Mouse (Mus musculus): ENCODE measurements at regions not wholly inside any gene's neighbourhood (a gene's known extent, or its start where the extent isn't known, plus 50 kb on each side); places are given as distances from the start of the nearest gene placed in this dataset.

DNA sequence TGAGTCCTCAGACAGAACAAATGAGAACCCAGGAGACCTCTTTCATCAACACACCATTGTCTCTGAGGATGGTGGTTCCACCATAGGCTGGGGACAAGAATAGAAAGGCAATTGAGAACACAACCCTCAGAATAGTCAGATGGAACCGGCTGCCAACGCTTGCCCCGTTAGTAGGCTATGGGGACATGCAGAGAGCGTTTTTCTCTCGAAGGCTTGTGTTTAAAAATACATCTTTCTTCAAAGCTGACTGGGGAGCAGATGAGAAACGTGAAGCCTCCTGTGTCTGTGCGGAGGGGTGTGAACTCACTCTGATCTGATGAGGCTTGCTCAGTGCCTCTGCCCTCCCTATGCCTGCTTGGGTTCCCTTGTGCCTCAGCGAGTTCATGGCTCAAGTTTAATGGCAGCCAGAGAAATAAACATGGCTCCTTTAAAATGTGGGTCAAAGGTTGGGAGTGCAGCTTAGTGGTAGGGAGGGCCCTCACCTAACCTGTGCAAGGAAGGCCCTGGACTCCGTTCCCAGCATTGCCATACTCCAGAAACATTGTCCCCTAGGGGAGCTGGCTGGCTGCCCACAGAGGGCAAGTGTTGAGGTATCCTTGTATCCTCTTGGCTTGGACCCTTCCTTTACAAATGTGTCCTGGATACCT, 53.7 kb upstream of the Tarbp1 start:
- TF ChIP-seq MXI1 (IDR thresholded peaks at IDR 0.05; ENCODE audit: low read depth, low read length) (no peak), E2F4 (IDR thresholded peaks at IDR 0.05; ENCODE audit: insufficient replicate concordance, low read depth, low read length) (no peak), TCF12 (IDR thresholded peaks at IDR 0.05; ENCODE audit: low read depth, low read length) (no peak), CTCF (conservative IDR thresholded peaks at IDR 0.05 in 1 of 2, IDR thresholded peaks at IDR 0.05 in 1 of 2; ENCODE audit: low read depth in 2 of 2, low read length in 2 of 2) (no peak), NELFE (IDR thresholded peaks at IDR 0.05; ENCODE audit: low read depth, low read length) (no peak), POLR2A (IDR thresholded peaks at IDR 0.05; ENCODE audit: low read depth, low read length) (no peak), POLR2AphosphoS2 (IDR thresholded peaks at IDR 0.05; ENCODE audit: low read depth, low read length) (no peak), HCFC1 (IDR thresholded peaks at IDR 0.05; ENCODE audit: low read depth, low read length) (no peak), KAT2A (IDR thresholded peaks at IDR 0.05; ENCODE audit: insufficient replicate concordance, low read length) (no peak), EP300 (IDR thresholded peaks at IDR 0.05; ENCODE audit: low read length) (no peak)

Measured in CH12.LX (cell line).